Mouse (Mus musculus): ENCODE results near the gene Gm2115.

Gm2115 gene

DNA sequence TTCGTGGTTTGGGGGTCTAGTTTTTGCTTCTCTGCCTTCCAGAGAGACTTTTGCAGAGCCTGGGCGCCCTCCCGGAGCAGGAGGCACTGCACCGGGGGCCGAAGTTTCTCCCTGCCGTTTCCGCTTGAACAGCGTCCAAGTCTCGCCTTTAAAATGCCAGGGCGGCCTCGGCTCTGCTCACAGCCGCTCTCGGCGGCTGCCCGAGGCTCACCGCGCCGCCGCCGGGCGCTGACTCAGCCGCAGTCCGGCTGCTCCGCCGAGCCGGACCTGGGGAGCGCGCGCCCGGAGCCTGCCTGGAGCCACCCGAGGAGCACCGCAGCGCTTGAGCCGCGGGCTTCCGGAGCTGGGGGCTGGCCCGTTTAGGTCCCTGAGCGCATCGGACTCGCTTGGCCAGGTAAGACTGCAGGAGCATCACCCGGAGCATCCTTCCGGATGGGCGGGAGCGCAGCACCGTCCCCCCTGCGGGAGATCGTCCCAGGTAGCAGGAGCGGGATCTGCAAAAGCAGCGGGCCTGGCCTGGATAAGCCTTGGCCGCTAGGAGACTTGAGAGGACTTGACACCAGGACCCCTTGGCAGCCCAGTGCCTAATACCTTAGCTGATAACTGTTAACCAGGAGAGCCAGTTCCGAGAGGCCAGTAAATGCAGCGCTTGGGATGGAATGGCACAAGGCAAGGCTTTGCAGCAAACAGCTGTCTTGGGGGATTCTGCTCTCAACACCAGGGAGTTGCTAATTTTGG, at the start of gene Gm2115:
Gm2115 (plus strand) TSS at position 159 of the 738 bp plus-strand sequence.
- peak; percentile 3 for DNase-seq

DNA sequence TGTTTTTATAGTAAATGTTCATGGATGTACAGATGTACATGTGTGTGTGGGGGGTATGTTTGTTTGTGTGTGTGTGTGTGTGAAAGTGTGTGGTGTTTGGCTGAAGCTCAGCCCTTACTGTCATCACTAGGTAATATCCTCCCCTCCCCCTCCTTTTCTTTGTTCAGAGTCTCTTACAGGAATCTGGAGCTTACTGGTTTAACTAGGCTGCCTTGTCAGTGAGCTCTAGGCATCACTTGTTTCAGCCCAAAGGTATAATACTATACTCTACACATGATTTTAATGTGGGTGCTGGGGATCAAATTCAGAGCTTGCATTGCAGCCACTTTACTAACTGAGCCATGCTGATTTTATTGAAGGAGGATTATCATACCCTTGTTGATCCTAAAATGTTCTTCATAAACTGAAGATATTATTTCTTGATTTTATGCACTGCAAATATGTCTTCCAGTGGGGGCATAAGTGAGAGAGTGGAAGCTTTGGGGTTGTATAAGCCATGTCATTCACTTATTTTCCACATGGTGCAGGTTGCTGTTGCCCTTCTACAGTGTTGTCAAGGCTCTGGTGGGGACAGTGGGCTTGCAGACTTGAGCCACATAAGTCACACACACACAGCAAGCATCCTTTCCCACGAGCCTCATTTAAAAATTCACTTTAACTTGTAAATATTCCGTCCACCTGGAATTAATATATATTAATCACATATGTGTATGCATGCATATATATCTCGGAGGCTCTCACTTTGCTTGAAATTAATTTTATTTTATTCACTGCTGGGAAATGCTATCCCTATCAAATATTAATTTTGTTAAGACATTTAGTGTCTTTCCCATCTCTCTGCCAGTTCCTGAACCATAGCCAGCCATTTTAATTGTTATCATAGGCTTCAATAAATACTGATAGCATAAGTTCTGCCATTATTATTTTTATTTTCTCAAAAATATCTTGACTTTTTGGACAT, 45.0 kb upstream of the Gm2115 start:
- DNase-seq = no peak

DNA sequence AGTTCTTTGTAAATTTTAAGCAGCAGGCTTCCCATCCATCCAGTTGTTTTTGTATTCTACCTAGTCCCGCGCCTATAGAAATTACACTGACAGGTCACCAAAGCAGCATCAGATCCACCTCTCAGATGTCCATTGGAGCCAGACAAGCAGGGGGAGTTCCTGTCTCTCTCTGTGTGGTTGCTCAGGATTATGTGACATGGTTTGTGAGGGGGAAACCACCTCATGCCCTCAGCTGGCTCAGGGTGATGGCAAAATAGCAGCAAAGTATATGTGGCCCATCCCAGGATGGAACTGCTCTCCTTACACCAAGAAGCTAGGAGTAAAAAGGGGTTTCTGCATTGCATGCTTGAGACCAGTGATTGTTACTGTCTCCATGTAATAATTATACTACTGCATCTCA, 42.3 kb upstream of the Gm2115 start:
- no peak for DNase-seq

DNA sequence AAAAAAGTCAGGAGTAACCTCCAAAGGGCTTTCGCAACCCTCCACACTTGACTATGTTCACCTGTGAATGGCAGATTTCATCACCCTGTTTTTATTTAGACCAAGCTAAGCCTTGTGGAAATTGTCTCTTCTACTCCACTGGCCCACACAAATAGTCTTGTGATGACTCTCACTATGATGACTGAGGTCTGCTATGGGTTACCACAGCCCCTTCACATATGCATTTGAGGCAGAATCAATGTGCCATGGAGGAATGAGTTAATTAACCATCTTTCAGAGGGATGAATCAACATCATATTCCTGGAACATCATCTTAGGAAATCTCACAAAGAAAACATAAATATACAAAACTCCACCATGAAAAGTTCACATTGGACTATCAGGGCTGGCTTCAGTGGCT, 25.6 kb upstream of the Gm2115 start:
- DNase-seq = no peak

DNA sequence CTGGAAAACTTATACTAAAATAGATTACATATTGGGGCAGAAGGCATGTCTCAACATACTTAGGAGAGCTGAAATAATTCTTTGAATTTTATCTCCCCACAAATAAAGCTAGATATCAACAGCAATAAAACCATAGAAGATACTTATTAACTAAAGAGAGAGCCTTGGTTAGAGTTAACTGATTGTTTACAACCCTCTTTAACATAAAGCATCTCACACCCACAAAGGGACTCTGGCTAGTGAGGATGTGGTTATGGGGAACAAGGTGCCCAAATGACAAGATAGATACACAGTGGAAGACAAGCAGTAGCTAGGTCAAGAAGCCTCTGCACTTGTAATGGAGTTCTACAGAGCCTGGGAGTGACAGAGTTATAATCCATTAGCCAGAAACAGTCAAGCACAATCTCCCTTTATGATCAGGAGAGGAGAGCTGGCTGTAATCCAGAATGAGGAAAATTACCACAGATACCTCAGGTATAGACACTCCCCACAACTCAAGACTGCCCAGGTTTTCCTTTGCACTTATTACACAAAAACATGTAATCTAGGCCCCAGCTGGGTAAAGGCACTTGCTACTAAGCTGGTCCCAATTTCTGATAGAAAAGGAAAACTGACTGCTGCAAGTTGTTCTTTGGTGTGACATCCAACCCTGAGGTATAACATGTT, 10.1 kb upstream of the Gm2115 start:
- no peak for DNase-seq

DNA sequence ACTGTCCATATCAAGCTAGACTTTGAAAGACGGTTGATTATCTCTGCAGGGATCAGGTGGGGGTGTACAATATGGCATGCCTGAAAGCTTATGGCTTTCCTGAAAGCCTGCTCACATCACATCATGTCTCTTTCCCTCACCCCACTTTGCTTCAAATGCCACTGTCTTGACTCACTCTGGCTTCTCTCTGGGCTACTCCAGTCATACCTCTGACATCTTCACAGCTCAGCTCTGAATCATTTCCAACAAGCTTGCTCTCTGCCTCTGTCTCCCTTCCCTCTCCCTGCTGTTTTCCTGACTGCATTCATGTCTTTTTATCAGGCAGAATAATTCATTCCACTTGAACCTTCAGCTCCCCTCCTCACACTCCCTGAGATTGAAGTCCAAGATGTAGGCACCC, 7.4 kb upstream of the Gm2115 start:
- no peak for DNase-seq

DNA sequence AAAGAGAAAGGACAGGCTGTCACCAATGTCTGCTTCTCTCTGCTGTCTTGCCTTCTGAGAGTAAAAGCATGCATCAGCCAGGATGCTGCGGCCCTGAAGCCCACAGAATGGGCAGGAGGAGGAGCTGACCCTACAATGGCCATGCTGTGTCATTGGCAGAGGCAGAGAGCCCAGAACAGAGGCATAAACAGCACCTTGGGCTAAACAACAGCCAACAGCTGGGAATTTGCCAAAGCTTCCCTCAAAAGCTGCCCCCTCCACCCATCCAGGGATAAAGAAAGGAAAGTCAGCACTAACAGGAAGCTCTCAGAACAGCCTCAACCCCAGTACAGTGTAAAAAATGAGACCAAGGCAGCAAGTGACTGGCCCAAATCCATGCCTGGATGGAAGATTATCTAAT, 6.3 kb upstream of the Gm2115 start:
- no peak for DNase-seq

DNA sequence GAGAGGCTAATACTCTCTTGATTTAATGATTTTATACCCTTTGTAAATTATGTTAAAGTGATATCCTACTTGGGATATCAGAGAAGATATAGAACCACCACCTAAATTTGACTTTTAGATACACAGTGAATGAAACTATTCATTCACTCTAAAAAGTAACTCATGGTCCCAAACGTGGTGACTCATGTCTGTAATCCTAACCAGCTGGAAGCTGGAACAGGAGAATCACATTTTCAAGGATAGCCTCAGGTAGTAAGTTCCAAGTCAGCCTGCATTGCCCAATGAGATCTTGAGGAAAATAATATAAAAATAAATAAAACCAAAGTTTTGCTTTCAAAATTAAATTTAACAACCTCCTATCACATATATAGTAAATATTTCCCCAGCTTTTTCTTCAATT, 2.6 kb upstream of the Gm2115 start:
- DNase-seq = no peak

DNA sequence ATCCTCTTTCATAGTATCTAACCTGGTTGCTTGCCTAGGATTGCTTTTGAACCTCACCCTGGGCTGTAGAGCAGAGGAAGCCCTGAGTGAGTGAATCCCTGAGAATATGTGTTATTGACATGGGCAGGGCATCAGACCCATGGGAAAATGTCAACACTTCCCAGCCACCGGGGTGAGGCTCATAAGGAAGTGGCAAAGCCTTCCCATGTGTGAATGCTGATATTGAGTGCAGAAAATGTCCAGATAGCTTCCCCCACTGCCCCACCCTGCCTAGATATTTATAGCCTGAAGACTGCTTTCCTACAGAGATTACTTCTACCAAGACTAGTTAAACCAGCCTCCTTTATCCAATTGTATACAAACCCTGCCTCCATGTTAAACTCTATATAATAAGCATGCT, 4.0 kb downstream of the Gm2115 start:
- no peak for DNase-seq

DNA sequence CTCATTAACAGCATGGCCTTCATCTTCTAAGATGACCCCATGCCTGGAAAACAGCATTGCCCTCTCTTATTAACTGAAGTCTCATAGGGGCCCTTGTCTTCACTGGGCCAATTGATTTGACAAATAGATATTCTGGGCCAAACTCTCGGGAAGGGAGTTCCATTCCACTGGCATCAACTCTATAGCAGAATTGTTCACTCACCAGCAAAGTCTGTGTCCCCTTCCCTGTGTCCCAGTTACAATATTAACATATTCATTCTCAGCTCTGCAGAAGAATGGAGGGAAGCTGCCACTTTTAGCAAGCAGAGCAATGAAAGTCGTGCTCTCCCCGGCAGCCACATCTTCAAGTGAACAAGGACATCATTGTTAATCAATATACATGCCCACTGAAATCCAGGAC, 5.9 kb downstream of the Gm2115 start:
- no peak for DNase-seq

DNA sequence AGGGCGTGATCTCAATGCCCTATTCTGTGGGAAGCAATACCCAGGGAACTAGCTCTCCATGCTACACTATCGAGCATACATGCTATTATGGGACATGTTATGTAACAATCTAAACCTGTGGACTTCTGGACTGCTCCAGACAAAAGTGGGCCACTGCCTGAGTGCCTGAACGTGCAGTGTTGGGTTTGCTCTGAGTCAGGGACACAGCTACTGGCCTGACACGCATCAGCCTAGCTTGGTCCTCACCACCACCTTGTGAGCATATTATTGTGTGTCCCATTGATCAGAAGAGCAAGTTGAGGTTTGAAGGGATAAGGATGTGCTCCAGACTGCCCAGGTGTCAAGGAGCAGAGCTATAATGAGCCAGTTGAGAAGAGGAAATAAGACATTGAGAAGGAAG, 16.2 kb downstream of the Gm2115 start:
- DNase-seq = no peak

DNA sequence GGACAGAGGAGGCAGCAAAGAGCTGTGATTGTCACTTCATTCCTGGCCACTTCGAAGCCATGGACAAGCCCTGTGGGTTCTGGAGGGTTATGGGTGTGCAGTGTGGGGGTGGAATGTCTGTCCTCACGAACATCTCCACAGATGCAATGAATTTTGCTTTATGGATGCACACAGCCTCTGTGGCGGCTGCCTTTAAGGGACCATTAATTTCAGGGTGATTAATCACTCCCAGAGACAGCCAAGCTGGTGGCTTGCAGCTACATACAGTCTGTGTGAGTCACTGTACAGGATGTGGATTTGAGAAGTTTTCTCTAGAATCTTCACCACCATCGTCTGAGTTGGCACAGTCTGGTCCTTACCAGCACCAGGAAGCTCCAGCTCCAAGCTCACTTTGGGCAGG, 17.9 kb downstream of the Gm2115 start:
- DNase-seq = no peak

DNA sequence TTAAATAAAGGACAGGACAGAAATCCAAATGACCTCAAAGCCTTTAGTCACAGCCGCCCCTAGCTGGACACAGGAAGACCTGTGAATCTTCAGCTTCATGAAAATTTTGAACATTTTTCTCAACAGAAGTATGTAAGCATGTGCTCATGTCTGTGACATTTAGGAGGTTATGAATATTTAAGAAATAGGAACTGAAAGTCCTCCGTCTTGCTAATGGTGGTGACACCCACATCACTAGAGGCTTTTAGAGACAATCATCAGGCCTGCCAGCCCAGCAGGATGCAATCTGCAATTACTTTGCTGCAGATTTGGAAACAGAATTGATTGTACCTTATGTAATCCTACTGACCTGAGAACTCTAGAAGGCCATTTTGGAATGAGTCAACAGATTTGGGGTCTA, 22.7 kb downstream of the Gm2115 start:
- DNase-seq = no peak

DNA sequence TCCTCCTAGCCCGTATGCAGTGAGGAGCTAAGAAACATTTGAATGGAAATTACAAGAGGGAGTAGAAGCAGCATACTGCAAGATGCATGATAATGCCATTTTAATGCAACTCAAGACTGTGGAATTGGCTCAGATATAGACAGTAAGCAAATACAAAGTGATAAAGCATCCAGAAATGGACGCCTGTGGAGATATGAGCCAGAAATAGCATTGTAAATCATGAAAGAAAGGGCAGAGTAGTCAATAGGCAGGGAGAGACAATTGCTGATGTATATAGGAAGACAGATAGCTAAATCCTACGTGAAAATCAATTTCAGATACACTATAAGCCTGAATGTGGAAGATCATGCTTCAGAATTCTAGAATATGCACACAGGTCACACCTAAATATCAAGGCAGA, 26.5 kb downstream of the Gm2115 start:
- no peak for DNase-seq

DNA sequence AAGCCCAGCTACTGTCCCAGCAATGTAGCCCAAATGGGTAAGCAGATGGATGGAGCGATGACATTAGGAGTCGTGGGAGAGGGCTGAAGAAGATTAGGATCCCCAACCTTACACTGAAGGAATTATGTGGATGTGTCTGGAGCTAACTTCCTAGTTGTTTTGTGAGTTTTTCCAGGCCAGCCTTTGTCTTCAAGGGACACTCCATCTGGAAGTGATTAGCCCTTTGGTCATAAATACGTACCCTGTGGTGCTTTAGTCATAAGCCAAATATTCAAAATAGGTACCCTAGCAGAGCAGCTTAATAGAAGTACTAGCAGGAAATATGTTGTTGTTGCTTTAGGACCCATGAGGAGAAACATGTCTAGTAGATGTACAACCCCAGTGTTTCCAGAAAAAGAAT, 28.6 kb downstream of the Gm2115 start:
- DNase-seq = no peak

DNA sequence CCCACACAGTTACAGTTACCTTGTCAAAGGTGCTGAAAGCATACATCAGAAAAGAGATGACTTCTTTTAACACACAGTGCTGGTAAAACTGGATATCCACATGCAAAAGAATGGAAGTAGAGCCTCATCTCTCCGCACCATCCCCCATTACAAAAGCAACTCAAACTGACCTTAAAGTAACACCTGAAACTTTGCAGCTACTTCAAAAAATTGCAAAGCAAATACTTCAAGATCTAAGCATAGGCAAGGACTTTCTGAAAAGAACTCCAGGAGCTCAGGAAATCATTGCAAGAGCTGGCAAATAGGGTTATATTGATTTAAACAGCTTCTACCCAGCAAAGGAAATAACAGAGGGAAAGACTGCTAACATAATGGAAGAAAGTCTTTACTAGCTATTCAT, 31.7 kb downstream of the Gm2115 start:
- no peak for DNase-seq

DNA sequence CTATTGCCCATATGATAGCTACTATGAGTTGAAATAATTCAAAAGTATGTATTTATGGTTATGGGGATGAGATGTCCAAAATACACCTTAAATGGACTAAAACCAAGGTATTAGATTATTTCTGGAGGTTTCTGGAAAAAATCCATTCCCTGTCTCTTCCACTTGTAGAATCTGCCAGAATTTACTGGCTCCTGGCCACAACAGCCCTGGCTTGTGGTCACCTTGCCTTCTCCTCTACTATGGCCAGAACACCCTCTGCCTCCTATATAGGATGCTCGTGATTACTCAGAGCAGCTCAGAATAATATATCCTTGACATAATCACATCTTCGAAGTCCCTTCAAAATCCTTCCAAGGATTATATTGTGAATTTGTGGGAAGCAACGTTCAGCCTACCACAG, 35.5 kb downstream of the Gm2115 start:
- DNase-seq = no peak

DNA sequence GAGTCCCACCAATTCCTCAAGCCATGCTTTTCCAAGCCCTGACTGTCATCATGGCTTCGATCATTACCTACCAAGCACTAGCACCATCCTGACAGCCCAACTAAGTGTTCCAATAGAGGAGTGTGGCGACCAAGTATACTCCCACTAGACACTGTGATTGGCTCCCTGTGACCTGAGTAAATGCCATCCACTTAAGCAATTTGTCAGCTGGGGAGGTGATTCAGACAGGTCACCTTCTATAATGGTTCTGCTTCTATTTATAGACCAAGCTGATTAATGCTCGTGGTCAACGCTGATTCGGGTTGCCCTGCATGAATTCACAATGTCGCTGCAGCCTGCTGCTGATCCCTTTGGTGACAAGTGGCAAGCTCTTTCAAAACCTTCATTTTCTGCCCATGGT, 37.4 kb downstream of the Gm2115 start:
- DNase-seq = no peak

DNA sequence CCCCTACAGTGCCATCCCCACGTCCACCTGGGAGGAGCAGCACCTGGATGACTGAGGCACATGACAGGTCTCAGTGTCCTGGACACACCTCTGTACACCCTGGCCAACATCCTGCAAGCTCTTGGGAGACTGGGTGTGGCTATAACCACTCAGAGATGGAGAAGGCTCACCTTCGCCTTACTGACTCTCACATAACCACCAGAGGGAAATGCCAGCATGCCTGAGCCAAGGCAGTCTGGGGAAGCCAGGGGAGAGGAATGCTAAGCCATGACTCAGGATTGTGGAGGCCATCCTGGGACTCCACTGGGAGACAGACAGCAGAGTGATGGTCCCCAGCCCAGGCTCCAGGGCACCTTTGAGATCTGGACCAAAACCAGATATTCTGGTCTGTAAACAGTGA, 48.3 kb downstream of the Gm2115 start:
- DNase-seq = no peak

DNA sequence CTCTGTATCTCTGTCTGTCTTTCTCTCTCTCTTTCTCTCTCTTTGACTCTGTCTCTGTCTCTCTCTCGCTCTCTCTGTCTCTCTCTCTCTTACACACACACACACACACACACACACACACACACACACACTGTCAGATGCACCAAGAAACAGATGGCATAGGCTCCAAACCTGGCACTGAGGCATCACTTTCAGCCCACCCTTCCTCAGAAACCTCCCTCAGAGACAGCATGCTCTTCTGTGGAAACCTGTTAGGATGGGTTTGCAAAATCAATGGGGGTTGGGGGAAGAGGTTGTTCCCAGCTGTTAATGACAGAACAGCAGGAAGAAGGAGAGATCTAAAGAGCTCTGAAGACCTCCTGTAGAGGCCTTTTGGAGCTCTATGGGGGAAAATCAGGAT, 50.1 kb downstream of the Gm2115 start:
- no peak for DNase-seq

DNA sequence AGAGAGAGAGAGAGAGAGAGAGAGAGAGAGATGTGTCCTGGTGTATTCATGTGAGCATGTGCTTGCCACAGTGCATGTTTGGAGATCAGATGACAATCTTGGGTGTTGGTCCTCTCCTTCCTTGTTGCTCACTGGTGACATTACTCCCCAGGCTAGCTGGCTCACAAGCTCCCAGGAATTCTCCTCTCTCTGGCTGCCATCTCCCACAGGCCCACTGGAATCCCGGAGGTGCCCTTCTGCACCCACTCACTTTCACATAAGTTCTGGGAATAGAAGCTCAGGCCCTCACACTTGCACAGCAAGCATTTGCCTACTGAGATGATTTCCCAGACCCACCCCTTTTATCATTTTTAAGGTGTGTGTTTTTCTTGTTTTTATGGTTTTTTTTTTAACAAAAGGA, 51.0 kb downstream of the Gm2115 start:
- DNase-seq = no peak

DNA sequence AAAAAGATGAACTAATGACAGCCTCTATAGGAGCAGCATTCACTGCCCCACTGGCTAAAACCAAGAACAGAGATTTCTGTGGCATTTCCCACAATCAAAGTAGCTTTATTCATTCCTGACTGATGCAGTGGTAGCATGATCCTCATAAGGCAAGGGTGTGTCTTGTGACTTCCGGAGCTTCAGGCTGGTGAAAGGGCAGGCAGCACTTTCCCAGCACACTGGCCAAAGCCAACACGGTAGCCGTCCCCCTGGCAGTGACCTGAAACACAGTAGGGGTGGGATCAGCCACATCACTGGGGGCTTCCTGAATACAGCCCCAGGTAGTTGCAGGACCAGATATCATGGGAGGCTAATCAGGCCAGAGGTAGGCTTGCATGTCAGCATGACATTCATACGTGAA, 56.3 kb downstream of the Gm2115 start:
- no peak for DNase-seq

DNA sequence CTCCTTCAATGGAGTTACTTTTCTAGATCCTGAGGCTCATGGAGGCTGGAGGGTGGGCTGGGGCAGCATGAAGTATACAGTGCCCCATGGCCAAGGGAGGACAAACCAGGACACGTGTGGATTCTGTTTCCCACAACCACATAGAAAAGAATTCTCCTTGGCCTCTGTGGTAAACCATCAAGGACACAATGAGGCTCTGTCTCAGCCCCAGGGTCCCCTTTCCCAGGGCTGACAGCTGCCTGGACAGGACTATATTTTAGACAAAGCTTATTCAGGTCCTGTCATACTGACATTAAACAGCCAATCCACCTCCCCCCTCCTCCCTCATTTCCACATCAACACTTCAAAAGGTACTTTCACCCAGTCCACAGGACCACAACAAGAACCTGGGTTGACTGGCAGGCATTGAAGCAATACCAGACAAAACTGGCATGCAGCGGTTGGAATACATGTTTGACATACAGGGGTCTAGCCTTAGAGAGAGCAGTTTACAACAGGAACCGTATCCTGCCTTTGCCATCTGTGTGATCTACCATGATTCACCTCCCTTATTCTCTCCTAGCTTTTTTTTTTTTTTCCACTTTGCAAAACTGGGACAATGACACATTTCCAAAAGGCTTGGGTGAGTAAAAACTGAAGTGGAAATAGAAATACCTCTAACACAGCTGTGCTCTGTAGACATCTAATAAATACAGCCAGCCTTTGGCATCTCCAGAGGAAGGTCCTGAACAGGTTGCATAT, 57.8 kb downstream of the Gm2115 start:
- DNase-seq = no peak
